Mouse (Mus musculus) heart, adult 8-10 months (tissue): ENCODE data around the gene Rps24. TPM values are rescaled to one million over a fixed set of nuclear protein-coding genes. Genes with fewer than 3 reads are reported as not detected.
"Not testable (repeated sequence)": the region's sequence is repeated elsewhere in the genome, so short reads cannot be mapped to it uniquely, and the experiment has no call there.

Experiments
- DNase-seq: peaks from one replicate; pipeline ENCODE4 v3.0.0; 2022; ENCODE audit warnings: low spot score
- total RNA-seq, 4 experiments: library from RNA; stranded (reverse); gene quantifications; 2 replicates each; pipeline ENCODE4 v1.2.4; 2022

Rps24 gene
- 1,000 to 10,000 TPM in 1 of 4 experiments, 100 to 1,000 TPM in 3; 885 to 1,065 (median 937) TPM for total RNA-seq

GRCm38 (mm10) chr14:24486773-24487227, at the start of gene Rps24, which contains the start of gene Polr3a:
Gene Rps24, plus strand, starts transcription at chr14:24487125.
Gene Polr3a, minus strand, starts transcription at chr14:24487058.
- peak; percentile 90 for DNase-seq

GRCm38 (mm10) chr14:24443529-24443928, 43.4 kb upstream of the Rps24 start:
- DNase-seq, result not testable (repeated sequence)

GRCm38 (mm10) chr14:24458191-24458590, 28.7 kb upstream of the Rps24 start:
- no peak for DNase-seq

- no peak for DNase-seq
Measured at GRCm38 (mm10) chr14:24468806-24469205, 18.1 kb upstream of the Rps24 start.

GRCm38 (mm10) chr14:24486241-24486767, 621 bp upstream of the Rps24 start:
- DNase-seq, result no peak

- not testable (repeated sequence) for DNase-seq
Measured at GRCm38 (mm10) chr14:24489772-24490171, 2.8 kb downstream of the Rps24 start.

GRCm38 (mm10) chr14:24490468-24491265, 3.7 kb downstream of the Rps24 start:
- peak; percentile 96 for DNase-seq

GRCm38 (mm10) chr14:24491266-24491981, 4.5 kb downstream of the Rps24 start:
- DNase-seq, result no peak

GRCm38 (mm10) chr14:24493256-24493655, 6.3 kb downstream of the Rps24 start:
- DNase-seq, result no peak

- no peak for DNase-seq
Measured at GRCm38 (mm10) chr14:24496507-24496906, 9.6 kb downstream of the Rps24 start.

GRCm38 (mm10) chr14:24497443-24497842, 10.5 kb downstream of the Rps24 start:
- DNase-seq, result no peak

GRCm38 (mm10) chr14:24498561-24499255, 11.8 kb downstream of the Rps24 start:
- no peak for DNase-seq

GRCm38 (mm10) chr14:24499478-24499877, 12.6 kb downstream of the Rps24 start:
- no peak for DNase-seq

- DNase-seq, result peak; percentile 81
Measured at GRCm38 (mm10) chr14:24500091-24500844, 13.3 kb downstream of the Rps24 start.

- no peak for DNase-seq
Measured at GRCm38 (mm10) chr14:24500845-24501186, 13.9 kb downstream of the Rps24 start.

GRCm38 (mm10) chr14:24501256-24501655, 14.3 kb downstream of the Rps24 start:
- DNase-seq, result no peak

GRCm38 (mm10) chr14:24507452-24508069, 20.6 kb downstream of the Rps24 start:
- no peak for DNase-seq

- no peak for DNase-seq
Measured at GRCm38 (mm10) chr14:24508070-24508773, 21.3 kb downstream of the Rps24 start.

- DNase-seq, result no peak
Measured at GRCm38 (mm10) chr14:24509557-24509956, 22.6 kb downstream of the Rps24 start.

GRCm38 (mm10) chr14:24510218-24510617, 23.3 kb downstream of the Rps24 start:
- no peak for DNase-seq
